In genomic region chr2:32304145-32304832, GRCm38 (mm10) we compare ENCODE assay signal across 7 mouse cellular contexts. TPM values are rescaled to one million over a fixed set of nuclear protein-coding genes. Genes with fewer than 3 reads are reported as not detected.
DNase-seq lines count a peak whose midpoint lies in the region; ATAC-seq and TF ChIP-seq lines count a peak whose summit lies in the region.

No protein-coding gene starts in this region.

- 57% methylated on average over 8 of the region's 8 CpGs for whole genome bisulfite sequencing in hindbrain, embryonic 15.5 days
- 54% methylated on average over 8 of the region's 8 CpGs for WGBS in lung, embryonic 14.5 days

- H3K4me1 ChIP-seq in cortical plate, adult 2 months (ENCODE audit: control insufficient read depth, insufficient read depth, low read length), result 0 out of 2 replicates have a peak, but pooled peaks cover 1% of the 10 kb centered on the region
- no peaks in the 10 kb centered on the region for H3K4me1 ChIP-seq in hindbrain, embryonic 15.5 days (replicated peaks)
- no peaks in the 10 kb centered on the region for H3K4me1 ChIP-seq in lung, embryonic 14.5 days (ENCODE audit: insufficient read depth)

- H3K27ac ChIP-seq in cortical plate, adult 2 months (ENCODE audit: insufficient read depth, low read length), result no peak overlapping the region
- H3K27ac ChIP-seq in hindbrain, embryonic 15.5 days (replicated peaks), result no peak overlapping the region
- H3K27ac ChIP-seq in lung, embryonic 14.5 days (ENCODE audit: low read depth), result no peak overlapping the region

- TF ChIP-seq POLR2A in cortical plate, adult 2 months (IDR thresholded peaks at IDR 0.05; ENCODE audit: extremely low read depth, insufficient read depth, low read length), result no peak

- no peak overlapping the region for H3K4me3 ChIP-seq in cortical plate, adult 2 months (ENCODE audit: insufficient read depth, low read length)
- no peak overlapping the region for H3K4me3 ChIP-seq in hindbrain, embryonic 15.5 days
- no peak overlapping the region for H3K4me3 ChIP-seq in lung, embryonic 14.5 days (ENCODE audit: low read depth, low read length)

- H3K36me3 ChIP-seq in hindbrain, embryonic 15.5 days, result peaks cover 75% of the 10 kb centered on the region
- peaks cover 93% of the 10 kb centered on the region for H3K36me3 ChIP-seq in lung, embryonic 14.5 days (ENCODE audit: insufficient read depth)

- no peak overlapping the region for H3K9ac ChIP-seq in hindbrain, embryonic 15.5 days
- no peak overlapping the region for H3K9ac ChIP-seq in lung, embryonic 14.5 days

- 0 out of 2 replicates have a peak, but pooled peaks have one; percentile 23 for ATAC-seq in hindbrain, embryonic 15.5 days (ENCODE audit: low FRiP score, low read depth)
- ATAC-seq in lung, embryonic 14.5 days (ENCODE audit: insufficient read depth), result peak; percentile 63; the same call in 1 of the 2 replicates

- peak; percentile 74 for DNase-seq in right cerebral cortex, adult 18-20 months
- no peak for DNase-seq in right cerebral cortex, postnatal 4 days
- peak; percentile 69 for DNase-seq in adrenal gland, postnatal 10 days
- DNase-seq in lung, embryonic 14.5 days, result peak; percentile 73
- peak; percentile 27 to 31 for DNase-seq in spleen, postnatal 36 days (ENCODE audit: low spot score in 2 of 2)

- TF ChIP-seq CTCF in cortical plate, adult 2 months (IDR thresholded peaks at IDR 0.05; ENCODE audit: extremely low read depth, insufficient read depth, low read length), result peak; percentile 78
- TF ChIP-seq CTCF in lung, embryonic 14.5 days (IDR thresholded peaks at IDR 0.05; ENCODE audit: low read depth), result peak; percentile 86

- H3K4me2 ChIP-seq in hindbrain, embryonic 15.5 days, result no peak overlapping the region
- H3K4me2 ChIP-seq in lung, embryonic 14.5 days, result no peak overlapping the region

- no peaks in the 10 kb centered on the region for H3K27me3 ChIP-seq in hindbrain, embryonic 15.5 days
- H3K27me3 ChIP-seq in lung, embryonic 14.5 days (ENCODE audit: insufficient read depth, low read length), result no peaks in the 10 kb centered on the region

- H3K9me3 ChIP-seq in hindbrain, embryonic 15.5 days, result no peaks in the 10 kb centered on the region
- no peaks in the 10 kb centered on the region for H3K9me3 ChIP-seq in lung, embryonic 14.5 days (ENCODE audit: low read depth, low read length)

RNA-seq across cellular contexts. Expression of gene Swi5, which starts 16.4 kb away (rescaled TPM):
- total RNA-seq in adrenal gland, postnatal 10 days (2021), result 100 to 1,000 TPM; 248 to 255 TPM
- 256 and 268 TPM in 2 replicates for polyA plus RNA-seq in cortical plate, adult 2 months (2012; rRNA removed)
- polyA plus RNA-seq in hindbrain, embryonic 15.5 days (2015; fragmentation: Nextera tagmentation; extraction: Ambion mirVana), result 402 and 448 TPM in 2 replicates
- polyA plus RNA-seq in lung, embryonic 14.5 days (2014; fragmentation: Nextera tagmentation; extraction: Ambion mirVana), result 205 and 220 TPM in 2 replicates

RNA-seq across cellular contexts. Expression of gene Golga2, which starts 17.1 kb away (rescaled TPM):
- 10 to 100 TPM; 62.1 to 77.3 TPM for total RNA-seq in adrenal gland, postnatal 10 days (2021)
- polyA plus RNA-seq in cortical plate, adult 2 months (2012; rRNA removed), result 60.1 and 65.0 TPM in 2 replicates
- polyA plus RNA-seq in hindbrain, embryonic 15.5 days (2015; fragmentation: Nextera tagmentation; extraction: Ambion mirVana), result 31.5 and 32.0 TPM in 2 replicates
- polyA plus RNA-seq in lung, embryonic 14.5 days (2014; fragmentation: Nextera tagmentation; extraction: Ambion mirVana), result 24.0 and 25.2 TPM in 2 replicates

RNA-seq across cellular contexts. Expression of gene Uck1, which starts 44.3 kb away (rescaled TPM):
- total RNA-seq in adrenal gland, postnatal 10 days (2021), result 100 to 1,000 TPM; 129 to 184 TPM
- polyA plus RNA-seq in cortical plate, adult 2 months (2012; rRNA removed), result 60.1 and 65.2 TPM in 2 replicates
- 97.4 and 99.6 TPM in 2 replicates for polyA plus RNA-seq in hindbrain, embryonic 15.5 days (2015; fragmentation: Nextera tagmentation; extraction: Ambion mirVana)
- polyA plus RNA-seq in lung, embryonic 14.5 days (2014; fragmentation: Nextera tagmentation; extraction: Ambion mirVana), result 58.6 and 63.6 TPM in 2 replicates

RNA-seq across cellular contexts. Expression of gene Ciz1, which starts 47.8 kb away (rescaled TPM):
- total RNA-seq in adrenal gland, postnatal 10 days (2021), result 10 to 100 TPM; 49.0 to 63.5 TPM
- polyA plus RNA-seq in cortical plate, adult 2 months (2012; rRNA removed), result 171 and 184 TPM in 2 replicates
- 48.2 and 60.7 TPM in 2 replicates for polyA plus RNA-seq in hindbrain, embryonic 15.5 days (2015; fragmentation: Nextera tagmentation; extraction: Ambion mirVana)
- 46.1 and 51.9 TPM in 2 replicates for polyA plus RNA-seq in lung, embryonic 14.5 days (2014; fragmentation: Nextera tagmentation; extraction: Ambion mirVana)

RNA-seq across cellular contexts. Expression of gene Dnm1, which starts 48.8 kb away (rescaled TPM):
- total RNA-seq in adrenal gland, postnatal 10 days (2021), result 10 to 100 TPM; 15.8 to 23.8 TPM
- 1,325 and 1,395 TPM in 2 replicates for polyA plus RNA-seq in cortical plate, adult 2 months (2012; rRNA removed)
- polyA plus RNA-seq in hindbrain, embryonic 15.5 days (2015; fragmentation: Nextera tagmentation; extraction: Ambion mirVana), result 77.2 and 86.0 TPM in 2 replicates
- 14.9 and 17.5 TPM in 2 replicates for polyA plus RNA-seq in lung, embryonic 14.5 days (2014; fragmentation: Nextera tagmentation; extraction: Ambion mirVana)
